Mouse (Mus musculus) mouse embryonic stem cell (cell line): ENCODE measurements around the gene Serinc4.

ENCODE experiments used
- in situ Hi-C, 2 experiments: fragments of 300-500 bp; cut with MboI; formaldehyde crosslinking; loops; 1 replicate in 1 of 2; 3 replicates in 1 of 2; pipeline ENCODE4 v1.14.3; 2019 to 2020; ENCODE audit warnings: low sequenced_read_pairs in 2 of 2, low pct_unique_long_range_greater_than_20kb in 1 of 2, mixed read lengths in 1 of 2; ENCODE audit not compliant: unreplicated experiment in 1 of 2

Gene Serinc4

DNA sequence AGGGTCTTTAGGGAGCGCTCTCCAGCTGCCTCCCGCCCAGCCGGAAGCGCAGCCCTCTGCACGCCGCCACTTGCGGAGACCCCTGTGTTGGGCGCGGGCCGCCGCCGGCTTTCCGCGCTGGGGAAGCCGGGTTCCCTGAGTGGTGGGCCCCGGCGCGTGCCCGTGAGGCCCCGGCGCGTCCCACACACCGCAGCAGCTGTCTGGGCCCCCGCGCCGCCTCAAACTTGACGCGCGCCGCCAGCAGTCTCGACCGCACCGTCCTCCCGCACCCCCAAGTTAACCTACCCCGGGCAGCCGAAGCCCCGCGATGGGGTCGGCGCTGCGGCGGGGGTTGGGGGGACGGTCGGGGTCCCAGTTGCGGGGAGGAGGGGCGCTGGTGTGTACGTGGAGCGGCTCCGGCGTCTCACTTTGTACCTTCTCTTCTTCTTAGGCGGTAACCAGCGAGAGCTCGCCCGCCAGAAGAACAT, 7.0 kb downstream of the Serinc4 start:
- in situ Hi-C loops = no loop called here

DNA sequence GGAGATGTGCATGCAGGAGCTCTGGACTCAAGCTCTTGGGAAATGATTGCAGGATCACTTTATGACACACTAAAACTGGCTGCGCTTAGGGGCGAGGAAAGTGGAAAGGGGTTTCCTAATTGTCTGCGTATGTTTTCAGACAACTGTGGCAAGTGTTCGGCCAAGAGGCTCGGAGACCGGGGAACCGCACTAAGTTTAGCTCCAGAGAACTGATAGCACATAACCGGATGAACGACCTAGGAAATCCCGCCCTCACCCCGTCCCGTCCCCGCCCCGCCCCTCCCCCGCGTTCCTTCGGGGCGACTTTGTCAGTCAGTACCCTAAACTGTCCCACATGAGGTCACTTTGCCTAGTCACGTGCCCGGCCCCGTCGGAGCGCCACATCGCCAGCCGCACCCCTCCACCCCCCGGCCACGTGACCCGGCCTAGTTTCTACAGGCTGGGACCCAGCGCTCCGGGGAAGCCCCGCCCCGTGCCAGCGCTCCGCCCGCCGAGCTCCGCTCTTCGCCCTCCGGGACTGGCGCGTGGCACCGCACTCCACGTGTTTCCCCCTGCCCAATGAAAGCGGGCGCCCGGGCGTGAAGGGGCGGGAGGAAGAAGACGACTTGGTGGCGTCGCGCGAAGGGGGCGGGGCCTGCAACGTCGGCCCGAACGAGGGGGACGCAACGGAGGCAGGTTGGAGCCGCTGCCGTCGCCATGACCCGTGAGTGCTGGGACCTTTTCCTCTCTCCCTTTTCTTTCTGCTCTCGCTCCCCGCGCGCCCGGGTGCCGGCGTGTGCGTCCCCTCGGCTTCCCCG, 7.6 kb downstream of the Serinc4 start, which contains the start of gene Serf2:
TSS of gene Serf2 (plus strand) at position 457 of the 797 bp plus-strand sequence.
- in situ Hi-C loops = no loop called here

DNA sequence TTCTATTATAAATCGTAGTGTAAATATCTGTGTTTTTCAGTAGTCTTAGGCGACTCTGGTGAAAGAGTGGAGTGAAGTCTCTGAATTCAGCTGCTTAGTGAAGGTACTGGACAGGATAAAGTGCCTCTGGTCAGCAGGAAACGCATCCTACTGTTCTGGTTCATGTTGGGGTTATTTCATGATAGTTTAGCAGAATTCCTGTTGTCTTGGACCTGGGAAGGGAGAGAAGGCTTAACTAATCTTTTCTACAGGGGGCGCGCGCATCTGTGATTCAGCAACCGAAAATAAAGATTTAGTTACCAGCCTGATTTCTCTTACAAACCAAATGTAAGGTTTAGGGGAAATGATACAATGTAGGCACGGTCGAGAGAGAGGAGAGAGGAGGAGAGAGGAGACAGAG, 8.4 kb downstream of the Serinc4 start:
- in situ Hi-C loops = no loop called here

DNA sequence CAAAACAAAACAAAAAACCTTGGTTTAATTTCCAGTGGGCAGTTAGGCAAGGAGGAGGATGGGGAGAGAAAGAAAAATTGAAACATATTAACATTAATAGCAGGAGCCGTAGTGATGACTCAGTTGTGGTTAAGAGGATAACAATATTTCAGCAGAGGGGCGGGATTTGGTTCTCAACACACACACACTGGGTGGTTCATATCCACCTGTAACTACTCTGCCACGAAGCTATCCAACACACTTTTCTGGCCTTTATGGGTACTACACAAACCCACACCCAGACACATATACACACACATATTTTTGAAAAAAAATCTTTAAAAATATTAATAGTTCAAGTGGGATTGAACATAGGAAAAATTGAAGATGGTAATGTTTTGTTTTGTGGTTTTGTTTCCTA, 9.6 kb downstream of the Serinc4 start:
- in situ Hi-C loops = no loop called here

DNA sequence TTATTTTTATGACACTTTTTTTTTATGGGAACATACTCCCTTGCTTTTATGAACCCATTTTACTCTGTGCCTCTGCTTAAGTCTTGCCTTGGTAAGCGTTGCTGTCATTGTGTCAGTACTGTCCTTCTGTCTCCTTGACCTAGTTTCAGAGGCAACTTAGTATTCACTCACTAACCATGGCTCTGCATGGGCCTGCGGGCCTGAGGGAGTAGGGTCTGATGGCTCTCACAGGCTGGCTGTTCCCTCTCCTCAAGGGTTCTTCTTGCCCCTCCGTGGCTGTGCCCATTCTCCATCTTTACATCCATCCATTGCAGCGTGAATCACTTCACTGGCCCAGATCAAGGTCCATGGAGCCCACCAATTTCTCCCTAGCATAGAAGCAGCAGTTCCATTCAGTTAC, 10.1 kb downstream of the Serinc4 start:
- in situ Hi-C loops = no loop called here

DNA sequence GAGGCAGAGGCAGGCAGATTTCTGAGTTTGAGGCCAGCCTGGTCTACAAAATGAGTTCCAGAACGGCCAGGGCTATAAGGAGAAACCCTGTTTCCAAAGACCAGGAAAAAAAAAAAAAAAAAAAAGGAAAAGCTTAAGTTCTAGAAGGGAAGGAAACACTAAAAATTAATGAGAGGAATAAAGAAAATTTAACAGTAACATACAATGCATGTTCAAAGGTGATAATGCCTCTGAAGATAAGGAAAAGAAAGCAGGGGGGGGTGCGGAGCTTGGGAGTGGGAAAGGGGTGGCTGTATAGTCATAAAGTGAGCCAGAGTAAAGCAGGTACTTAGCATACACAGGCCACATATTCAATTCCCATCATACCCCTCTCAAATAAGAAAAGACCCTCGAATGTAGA, 11.5 kb downstream of the Serinc4 start:
- in situ Hi-C loops = no loop called here

DNA sequence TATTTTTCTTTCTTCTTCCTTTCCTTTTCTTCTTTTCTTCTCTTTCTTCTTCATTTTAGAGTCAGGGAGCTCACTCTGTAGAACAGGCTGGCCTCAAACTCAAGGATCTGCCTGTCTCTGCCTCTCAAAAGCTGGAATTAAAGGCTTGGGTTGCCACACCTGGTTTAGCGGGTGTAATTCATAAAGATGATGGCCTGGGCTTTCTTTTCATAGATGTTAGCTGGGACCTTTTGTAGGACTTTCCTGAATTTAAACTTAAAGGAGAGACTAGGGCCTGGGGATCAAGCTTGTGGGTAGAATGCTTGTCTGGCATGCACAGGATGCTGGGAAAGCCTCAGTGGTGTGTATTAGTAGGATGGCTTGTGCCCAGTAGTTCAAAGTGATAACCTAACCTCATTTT, 12.4 kb downstream of the Serinc4 start, which contains the start of gene Ell3:
TSS of gene Ell3 (minus strand) at position 101 of the 400 bp plus-strand sequence.
- in situ Hi-C loops = no loop called here

DNA sequence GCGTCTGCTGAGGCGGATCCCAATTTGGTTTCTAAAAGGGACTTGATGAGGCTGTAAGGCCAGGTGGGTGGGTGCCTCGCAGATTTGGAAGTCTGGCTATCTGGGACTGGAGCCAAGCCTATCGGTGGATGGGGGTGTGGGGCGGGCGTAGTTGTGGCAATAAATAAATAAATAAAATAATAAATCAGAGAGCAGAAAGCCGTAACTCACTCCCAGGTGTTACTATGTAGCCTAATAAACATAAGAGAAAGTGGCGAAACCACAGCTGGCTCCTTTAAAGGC, 13.6 kb downstream of the Serinc4 start:
- in situ Hi-C loops = no loop called here

DNA sequence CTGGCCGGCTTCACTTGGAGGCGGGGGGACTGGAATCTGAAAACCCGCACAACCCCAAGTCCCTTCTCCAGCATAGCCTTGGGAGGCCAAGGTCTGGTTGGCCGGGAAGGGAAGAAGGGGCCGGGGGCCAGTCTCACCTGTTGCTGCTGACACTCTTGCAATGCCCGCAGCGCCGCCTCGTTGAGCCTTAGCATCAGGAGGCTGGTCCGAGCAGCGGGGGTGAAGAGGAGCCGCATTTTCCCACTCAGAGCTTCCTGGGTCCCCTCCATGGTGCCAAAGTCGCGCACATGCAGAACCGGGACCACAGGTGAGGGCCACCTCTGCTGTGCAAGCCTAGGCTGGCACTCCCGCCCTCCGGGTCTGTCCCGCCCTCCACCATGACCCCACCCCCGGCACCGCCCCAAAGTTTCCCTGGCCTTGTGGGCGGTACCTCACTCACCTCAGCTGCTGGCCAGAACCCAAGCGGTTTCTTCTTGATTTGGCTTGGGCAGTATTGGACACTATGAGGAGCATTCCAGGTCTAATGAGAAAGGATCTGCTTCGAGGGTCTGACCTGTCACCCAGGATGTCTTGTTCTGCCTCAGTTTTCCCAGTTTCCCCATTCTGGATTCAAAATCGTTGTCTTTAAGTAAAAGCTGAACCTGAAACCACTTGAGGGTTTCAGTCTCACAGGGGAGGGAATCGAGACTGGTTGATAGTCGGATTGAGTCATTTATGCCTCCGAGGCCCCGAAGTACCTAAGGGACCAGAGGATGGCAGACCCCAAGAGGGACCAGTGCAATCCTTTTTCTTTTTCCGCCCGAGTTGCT, 14.1 kb downstream of the Serinc4 start:
- in situ Hi-C loops = no loop called here

DNA sequence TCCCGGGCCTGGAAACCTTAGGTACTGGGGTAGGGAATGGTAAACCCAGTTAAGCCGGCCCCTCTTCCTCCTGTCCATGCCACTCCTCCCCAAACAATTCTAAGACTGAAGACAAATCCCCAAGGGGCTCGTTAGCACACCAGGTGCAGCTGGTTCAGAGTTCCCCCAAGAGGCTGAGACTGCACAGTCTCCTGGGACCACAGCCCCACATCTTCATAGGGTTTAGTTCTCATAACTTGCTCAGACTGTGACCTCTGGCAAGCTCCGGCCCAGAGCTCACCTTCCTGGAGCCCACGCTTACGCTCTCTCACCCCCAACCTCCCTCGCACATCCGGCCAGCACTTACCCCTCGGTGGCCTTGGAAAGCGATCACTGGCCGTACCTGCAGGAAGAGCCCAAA, 14.8 kb downstream of the Serinc4 start:
- in situ Hi-C loops = no loop called here

DNA sequence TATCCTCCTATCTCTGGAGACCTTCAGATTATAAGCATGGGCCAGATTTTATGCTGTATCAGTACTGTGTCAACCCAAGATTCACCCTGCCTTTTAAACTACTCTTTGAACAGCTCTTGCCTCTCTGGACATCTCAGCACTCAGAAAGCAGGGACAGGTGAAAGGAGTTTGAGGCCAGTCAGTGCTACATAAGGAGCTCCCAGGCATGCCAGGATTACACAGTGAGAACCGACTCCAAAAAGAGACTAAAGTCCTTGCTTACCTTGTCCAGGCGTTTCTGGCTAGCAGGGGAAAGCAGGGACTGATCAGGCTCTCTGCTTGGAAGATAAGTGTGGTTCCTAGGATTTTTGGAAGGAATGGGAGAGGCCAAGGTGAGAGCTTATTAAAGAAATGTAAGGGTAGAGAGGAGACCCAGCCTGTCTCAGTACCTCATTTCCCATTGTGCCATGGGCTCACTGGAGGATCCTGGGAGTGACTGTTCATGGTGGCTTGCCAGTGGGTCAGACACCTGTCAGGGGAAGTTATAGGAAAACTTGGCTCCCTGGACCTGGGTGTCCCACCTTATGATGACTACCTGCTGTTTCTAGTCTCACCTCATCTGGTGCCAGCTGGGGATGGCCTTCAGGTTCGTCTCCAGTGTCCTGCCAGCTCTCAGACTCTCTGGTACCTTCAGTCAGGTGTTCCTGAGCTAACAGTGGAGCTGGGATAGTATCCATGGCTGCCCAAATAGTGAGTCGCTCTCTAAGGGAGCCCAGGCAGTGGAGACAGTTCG, 15.6 kb downstream of the Serinc4 start:
- in situ Hi-C loops = no loop called here

DNA sequence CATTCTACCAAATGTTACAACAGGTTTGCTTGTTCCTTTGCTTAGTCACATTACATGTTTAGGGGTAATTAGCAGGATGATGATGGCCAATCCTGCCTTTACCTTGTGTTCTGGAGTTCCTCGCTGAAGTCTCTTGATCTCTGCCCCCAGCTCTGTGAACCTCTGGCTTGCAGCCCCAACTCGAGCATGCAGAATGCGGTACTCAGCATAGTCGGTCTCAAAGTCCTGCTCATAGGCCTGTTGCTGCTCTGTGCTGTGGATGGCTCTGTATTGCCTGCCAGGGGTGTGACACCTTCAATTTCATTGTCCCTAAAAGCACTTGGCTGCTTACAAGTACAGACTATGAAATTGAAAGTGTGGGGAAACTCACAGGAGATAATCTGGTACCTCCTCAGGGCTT, 16.8 kb downstream of the Serinc4 start:
- in situ Hi-C loops = no loop called here

DNA sequence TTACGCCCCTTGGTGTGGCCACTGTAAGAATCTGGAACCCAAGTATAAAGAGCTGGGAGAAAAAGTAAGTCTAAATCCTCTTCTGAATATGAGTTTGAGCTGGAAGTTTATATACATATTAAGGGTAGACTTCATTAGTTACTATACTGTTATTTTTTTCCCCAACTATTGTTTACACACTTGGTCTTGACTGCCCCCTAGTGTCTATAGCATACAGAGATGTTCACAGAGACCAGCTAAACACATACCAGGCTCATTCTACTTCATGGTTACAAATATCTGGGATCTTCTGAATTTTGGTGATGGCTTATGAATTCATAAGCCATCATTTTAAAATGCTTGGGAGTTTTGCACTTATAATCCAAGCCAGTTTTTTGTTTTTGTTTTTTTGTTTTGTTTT, 21.7 kb downstream of the Serinc4 start:
- in situ Hi-C loops = no loop called here

DNA sequence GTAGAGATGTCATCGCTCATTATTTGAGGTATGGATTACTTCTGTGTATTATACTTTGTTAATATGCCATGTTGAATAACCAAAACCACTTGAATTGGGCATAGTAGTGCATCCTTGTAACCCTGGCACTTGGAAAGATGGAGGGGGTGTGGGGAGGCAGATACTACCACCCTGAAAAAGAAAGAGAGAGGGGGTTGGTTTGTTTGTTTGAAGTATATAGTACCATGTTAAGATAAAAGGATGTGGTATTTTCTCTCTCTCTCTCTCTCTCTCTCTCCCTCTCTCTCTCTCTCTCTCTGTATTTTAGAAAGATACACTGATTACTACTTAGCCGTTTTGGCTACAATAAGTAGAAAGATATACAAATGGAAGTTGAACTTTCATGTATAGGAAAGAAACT, 30.7 kb downstream of the Serinc4 start:
- in situ Hi-C loops = no loop called here

DNA sequence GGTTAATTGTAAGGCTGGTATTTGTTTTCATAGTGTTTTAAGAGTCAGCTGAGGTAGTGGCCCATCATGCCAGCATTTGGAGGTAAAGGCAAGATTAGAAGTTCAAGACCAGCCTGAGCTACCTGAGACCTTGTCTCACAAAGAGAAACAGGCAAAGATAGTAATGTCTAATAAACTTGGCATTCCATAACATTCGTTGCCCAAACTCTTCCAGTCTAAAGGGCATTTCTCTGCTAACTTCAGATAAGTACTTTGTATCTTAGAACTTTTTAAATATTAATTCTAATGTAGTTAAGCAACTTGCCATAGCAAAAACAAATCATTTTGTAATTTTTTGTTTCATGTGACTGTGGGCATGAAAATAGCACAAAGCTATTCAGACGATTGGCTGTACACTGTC, 33.4 kb downstream of the Serinc4 start:
- in situ Hi-C loops = no loop called here

DNA sequence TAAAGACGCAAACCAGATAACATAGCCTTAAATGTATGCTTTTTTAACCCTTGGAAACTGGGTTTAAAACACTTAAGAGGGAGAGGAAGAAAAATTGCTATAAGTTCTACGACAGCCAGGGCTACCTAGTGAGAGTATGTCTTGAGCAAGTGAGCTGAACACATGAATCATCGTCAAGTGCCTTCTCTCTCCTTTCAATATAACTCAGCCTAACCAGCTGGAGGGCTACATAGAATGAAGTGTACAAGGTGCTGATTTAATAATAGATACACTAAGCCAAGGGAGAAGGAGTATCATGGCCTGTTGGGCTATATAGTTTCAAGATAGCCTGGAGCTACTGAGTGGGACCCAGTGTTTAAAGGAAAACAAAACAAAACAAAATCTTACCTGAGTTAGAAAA, 38.1 kb downstream of the Serinc4 start:
- in situ Hi-C loops = no loop called here

DNA sequence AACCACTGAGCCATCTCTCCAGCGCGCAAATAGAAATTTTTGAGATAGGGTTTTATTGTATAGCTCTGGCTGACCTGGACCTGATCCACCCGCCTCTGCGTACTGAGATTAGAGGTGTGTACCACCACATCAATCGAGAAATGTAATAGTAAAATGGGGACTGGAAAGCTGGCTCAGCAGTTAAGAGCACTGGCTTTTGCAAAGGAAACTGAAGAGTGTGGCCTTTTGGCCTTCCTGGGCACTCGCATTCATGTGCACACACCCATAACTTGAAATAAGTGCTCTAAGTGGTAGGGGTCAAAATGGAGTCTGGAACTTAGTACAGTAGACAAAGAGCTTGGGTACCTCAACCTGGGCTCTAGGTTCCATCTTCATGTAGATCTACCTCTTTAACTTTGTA, 40.2 kb downstream of the Serinc4 start:
- in situ Hi-C loops = no loop called here

DNA sequence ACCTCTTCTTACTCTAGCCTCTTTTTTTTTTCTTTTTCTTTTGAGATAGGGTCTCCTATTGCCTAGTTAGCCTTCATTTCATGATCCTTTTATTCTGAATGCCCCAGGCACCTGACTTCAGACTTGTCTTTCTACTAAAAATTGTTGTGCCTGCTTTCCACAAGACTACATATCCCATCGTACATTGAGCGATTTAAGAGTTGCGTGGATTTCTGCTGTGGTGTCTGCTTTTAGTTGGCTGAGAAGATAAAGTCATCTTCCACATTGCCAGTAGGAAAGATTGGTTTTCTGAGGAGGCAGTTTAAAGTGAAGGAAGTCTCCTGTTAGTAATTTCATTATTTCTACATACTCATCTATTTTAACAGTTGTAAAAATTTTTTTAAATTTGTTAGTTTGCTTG, 41.0 kb downstream of the Serinc4 start:
- in situ Hi-C loops = no loop called here

DNA sequence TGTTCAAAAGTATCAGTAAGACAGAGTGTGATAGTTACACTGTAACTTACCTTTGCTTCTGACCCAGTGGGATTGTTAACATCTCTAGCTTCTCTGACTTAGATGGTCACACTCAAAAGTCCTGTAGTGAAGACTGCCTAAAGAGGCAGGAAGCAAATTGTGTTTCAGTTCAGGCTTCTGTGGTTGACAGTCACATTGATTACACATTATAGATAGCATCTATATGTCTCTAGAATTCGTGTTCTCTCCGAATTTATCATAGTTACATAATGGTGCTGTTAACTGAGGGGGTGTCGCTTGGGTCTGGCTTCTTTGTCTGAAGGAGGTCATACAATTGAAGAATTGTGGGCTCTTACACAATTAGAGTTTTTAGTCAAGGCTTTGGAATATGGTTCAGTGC, 41.5 kb downstream of the Serinc4 start:
- in situ Hi-C loops = no loop called here
